Mouse (Mus musculus) embryonic fibroblast, embryonic 13.5 days (primary cell): ENCODE results near the gene Tgm7.

Experiments used
- CTCF ChIP-seq: IDR thresholded peaks from 2 replicates; pipeline ENCODE4 v1.5.1; 2011; ENCODE audit warnings: mild to moderate bottlenecking, control low read depth, low read length, moderate library complexity, borderline replicate concordance; ENCODE audit not compliant: insufficient read depth
- POLR2A ChIP-seq: IDR thresholded peaks from 2 replicates; pipeline ENCODE4 v1.6.1; 2011; ENCODE audit warnings: low read depth, mild to moderate bottlenecking, control low read depth, low read length, moderate library complexity

GRCm38 (mm10) chr2:121140018-121140882, 30.7 kb upstream of the Tgm7 start, which contains the start of the genes Adal and Lcmt2:
- TF ChIP-seq CTCF (no peak), POLR2A (peak; percentile 92)
